Mouse (Mus musculus) layer of hippocampus, adult 2 months (tissue): ENCODE measurements around the gene Vps35l. TPM values are rescaled to one million over a fixed set of nuclear protein-coding genes. Genes with fewer than 3 reads are reported as not detected.
A peak's percentile ranks its signal among the peaks of the same experiment; 100 is the strongest.

ENCODE experiments used
- DNase-seq, 2 experiments: peaks; one replicate each; pipeline ENCODE4 v3.0.0; 2022; ENCODE audit warnings: low spot score in 2 of 2
- H3K27ac ChIP-seq: fragments of 200-600 bp; 2 replicates; pipeline ENCODE4 v1.8.1; 2022
- H3K4me3 ChIP-seq: fragments of 200-600 bp; 2 replicates; pipeline ENCODE4 v1.8.1; 2022; ENCODE audit warnings: mild to moderate bottlenecking
- CTCF ChIP-seq: fragments of 200-600 bp; conservative IDR thresholded peaks from 2 replicates; pipeline ENCODE4 v1.8.1; 2022; ENCODE audit warnings: antibody characterized with exemption, mild to moderate bottlenecking, moderate library complexity
- total RNA-seq, 2 experiments: library from RNA; stranded (reverse); gene quantifications; 2 replicates each; pipeline ENCODE4 v1.2.3; 2021

The Vps35l gene
- total RNA-seq, 2 experiments from 2014 or later = 58.5 to 65.1 TPM

DNA sequence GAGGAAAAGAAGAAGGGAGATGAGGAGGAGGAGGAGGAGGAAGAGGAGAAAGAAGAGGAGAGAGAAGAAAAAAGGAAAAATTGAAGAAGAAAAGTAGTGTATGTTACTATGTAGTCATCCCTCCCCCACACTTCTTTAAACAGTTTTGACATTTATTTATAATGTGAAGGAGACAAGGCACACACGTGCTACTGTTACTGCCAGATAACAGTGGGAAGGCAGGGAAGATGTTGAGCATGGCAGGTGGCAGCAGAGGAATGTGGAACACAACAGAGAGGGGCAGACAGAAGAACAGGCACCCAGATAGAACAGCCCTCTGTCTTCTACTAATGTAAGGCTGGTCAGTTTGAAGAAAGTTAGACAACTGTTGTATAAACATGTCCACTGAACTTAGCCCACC, 29.6 kb downstream of the Vps35l start:
- no peak overlapping the region for H3K4me3 ChIP-seq
- H3K27ac ChIP-seq = no peak overlapping the region
- DNase-seq = no peak
- 0 out of 2 replicates have a peak, but pooled peaks have one; percentile 6 for TF ChIP-seq CTCF

DNA sequence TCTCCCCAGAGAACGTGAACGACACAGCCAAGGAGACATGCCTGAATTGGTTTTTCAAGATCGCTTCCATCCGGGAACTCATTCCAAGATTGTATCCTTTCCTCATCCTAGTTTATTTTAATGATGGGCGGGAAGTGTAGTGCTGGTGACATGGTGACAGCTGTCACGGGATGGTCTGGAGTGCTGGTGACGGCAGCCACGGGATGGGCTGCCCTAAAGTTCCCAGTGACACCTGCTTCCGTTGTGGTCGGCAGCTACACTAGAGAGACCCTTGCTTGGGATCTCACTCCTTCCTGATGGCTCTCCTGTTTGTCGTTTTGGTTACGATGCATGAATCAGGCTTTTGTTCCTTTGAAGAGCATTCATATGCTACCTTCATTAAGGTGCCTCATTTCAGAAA, 33.0 kb downstream of the Vps35l start:
- no peak for DNase-seq
- no peak for TF ChIP-seq CTCF
- Histone ChIP-seq H3K27ac (no peak overlapping the region), H3K4me3 (no peak overlapping the region)

GRCm38 (mm10) chr7:118775991-118776390, 36.0 kb downstream of the Vps35l start:
- no peak overlapping the region for H3K27ac ChIP-seq
- no peak overlapping the region for H3K4me3 ChIP-seq
- DNase-seq = no peak
- no peak for TF ChIP-seq CTCF

DNA sequence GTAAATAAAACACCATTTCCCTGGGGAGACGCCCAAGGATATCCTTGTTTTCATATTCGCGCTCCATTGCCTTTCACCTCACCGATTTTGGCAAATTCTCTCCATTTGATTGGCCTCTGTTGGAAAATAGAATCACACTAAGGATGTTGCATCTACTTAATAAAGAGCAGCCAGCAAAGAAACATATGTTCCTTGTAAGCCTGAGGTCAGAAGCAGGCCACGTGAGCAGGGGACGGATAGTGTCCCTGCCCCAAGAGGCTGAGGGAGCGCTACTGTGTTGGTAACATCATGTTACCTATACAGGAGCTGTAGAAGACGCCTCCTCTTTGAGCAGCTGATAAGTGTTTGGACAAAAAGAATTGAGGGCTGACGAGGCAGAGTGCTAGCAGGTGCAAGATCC, 36.5 kb downstream of the Vps35l start:
- DNase-seq = no peak
- TF ChIP-seq CTCF = no peak
- Histone ChIP-seq H3K4me3 (no peak overlapping the region), H3K27ac (no peak overlapping the region)

- TF ChIP-seq CTCF = no peak
- Histone ChIP-seq H3K27ac (peak overlapping the region; percentile 81), H3K4me3 (no peak overlapping the region)
- peak; percentile 66 to 72 for DNase-seq
These were observed 37.8 kb downstream of the Vps35l start for GRCm38 (mm10) chr7:118777598-118778394.

- H3K27ac ChIP-seq = peak overlapping the region; percentile 81
- DNase-seq = peak; percentile 78 to 80
- no peak for TF ChIP-seq CTCF
These were observed 38.5 kb downstream of the Vps35l start for GRCm38 (mm10) chr7:118778561-118778960.

DNA sequence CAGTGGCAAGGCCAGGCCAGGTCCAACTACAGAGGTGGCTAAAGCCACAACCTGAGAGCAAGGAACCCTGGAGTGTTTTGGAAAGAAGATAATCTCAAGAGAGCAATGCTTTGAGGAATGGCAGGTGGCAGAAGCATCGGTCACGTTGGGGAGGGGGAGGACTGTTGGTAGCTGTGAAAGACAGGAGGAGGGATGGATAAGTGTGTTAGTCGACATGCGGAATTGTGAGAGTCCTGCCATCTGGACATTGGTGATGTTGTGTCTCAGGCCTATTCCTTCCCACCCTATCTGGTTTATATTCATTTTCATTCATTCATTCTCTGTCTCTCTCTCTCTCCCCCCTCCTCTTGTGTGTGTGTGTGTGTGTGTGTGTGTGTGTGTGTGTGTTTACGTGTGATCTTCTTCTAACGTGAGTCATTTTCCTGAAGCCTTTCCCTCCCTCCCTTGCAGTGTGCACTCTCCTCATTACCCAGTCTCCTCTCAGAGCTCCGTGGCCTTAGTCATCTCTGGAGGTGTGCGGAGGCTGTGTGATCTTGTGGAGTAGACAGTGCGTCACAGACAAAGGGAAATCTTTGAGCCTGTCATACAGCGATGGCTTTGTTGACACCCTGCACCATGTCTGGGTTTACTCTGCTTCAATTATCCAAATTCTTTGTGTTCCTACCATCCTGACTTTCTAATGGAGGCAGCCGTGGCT, 43.4 kb downstream of the Vps35l start:
- no peak for TF ChIP-seq CTCF
- Histone ChIP-seq H3K27ac (no peak overlapping the region), H3K4me3 (no peak overlapping the region)
- DNase-seq = no peak

More at GRCm38 (mm10) chr7:118778561-118778960, 38.5 kb downstream of the Vps35l start:
- H3K4me3 ChIP-seq = no peak overlapping the region

DNA sequence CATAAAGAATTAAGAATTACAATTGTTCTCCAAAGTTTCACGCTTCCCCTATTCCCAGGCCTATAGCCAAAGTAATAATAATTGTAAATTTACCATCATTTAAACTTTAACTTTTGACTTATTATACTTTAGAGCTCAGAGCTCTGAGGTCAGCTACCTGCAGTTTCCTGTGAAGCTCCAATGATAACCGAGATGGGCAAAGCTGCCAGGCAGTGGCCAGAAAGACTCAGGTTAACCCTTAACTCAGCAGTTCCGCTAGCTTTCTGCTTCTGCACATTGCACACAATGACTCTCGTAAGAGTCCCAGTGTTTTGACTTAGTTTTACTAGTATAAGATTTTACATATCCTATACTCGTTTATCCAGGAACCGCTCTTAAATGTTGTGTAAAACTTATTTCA, 46.1 kb downstream of the Vps35l start:
- Histone ChIP-seq H3K4me3 (no peak overlapping the region), H3K27ac (no peak overlapping the region)
- DNase-seq = no peak
- no peak for TF ChIP-seq CTCF

DNA sequence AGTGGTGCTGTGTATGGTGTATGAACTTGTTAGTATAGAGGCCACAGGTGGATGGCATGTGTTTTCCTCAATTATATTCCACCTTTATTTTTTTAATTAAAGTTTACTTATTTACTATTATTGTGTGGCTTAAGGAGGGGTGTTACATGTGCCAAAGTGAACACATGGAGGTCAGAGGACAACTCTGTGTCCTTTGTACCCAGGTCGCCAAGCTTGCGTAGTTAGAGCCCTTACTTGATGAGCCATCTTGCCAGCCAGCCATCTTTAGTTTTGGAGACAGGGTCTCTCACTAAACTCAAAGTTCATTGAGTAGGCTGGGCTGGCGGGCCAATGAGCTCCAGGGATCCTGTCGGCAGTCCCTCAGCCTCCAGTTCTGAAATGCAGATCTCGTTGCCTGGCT, 47.3 kb downstream of the Vps35l start:
- Histone ChIP-seq H3K27ac (no peak overlapping the region), H3K4me3 (no peak overlapping the region)
- TF ChIP-seq CTCF = no peak
- no peak for DNase-seq

GRCm38 (mm10) chr7:118788481-118788880, 48.5 kb downstream of the Vps35l start:
- no peak for DNase-seq
- Histone ChIP-seq H3K27ac (no peak overlapping the region), H3K4me3 (no peak overlapping the region)
- 0 out of 2 replicates have a peak, but pooled peaks have one; percentile 3 for TF ChIP-seq CTCF

DNA sequence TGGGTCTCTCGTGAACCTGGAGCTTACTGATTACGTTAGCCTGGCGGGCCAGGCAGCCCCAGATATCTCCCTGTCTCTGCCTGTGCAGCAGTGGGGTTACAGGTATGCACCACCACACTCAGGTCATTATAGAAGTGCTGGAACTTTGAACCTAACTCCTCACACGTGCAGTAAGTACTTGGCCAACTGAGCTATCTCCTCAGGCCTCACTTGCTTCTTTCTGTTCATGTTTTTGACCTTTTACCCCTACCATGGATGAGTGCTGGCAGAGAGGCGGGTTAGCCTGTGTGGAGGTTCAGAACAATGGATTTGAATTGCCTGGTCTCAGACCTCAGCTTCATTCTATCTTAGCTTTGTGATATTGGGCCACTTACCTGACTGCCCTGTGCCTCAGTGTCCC, 50.3 kb downstream of the Vps35l start:
- no peak for DNase-seq
- Histone ChIP-seq H3K27ac (no peak overlapping the region), H3K4me3 (no peak overlapping the region)
- TF ChIP-seq CTCF = no peak

DNA sequence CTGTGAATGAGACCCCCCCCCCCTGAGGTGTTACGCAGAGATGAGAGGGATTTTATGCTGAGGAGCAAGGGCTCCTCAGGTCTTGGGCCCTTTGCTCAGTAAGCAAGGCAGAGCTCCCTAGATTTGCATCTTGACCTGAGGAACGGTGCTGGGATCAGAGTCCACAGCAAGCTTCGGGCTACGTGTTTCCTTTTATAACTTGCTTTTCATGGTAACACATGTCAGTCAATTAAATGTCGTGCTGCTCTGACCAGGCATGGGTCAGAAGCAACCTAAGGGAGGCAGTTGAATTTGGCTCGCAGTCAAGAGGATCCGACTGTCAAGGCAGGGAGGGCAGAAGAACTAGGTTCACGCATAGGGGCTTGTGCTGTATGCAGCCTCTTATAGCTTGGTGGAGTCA, 53.9 kb downstream of the Vps35l start:
- no peak overlapping the region for H3K27ac ChIP-seq
- no peak for TF ChIP-seq CTCF

GRCm38 (mm10) chr7:118795779-118796178, 55.8 kb downstream of the Vps35l start:
- TF ChIP-seq CTCF = no peak
- no peak for DNase-seq
- no peak overlapping the region for H3K4me3 ChIP-seq
- no peak overlapping the region for H3K27ac ChIP-seq

More for the DNA sequence above, 53.9 kb downstream of the Vps35l start:
- no peak overlapping the region for H3K4me3 ChIP-seq
- DNase-seq = no peak
